Comparison of ENCODE assay signal across 23 mouse cellular contexts in genomic region chr5:81598041-81598440, GRCm38 (mm10).
A peak's percentile ranks its signal among the peaks of the same experiment; 100 is the strongest.
DNase-seq lines count a peak whose midpoint lies in the region; ATAC-seq and TF ChIP-seq lines count a peak whose summit lies in the region.
"Had no signal": no experiment of that assay in that cellular context is flagged by ENCODE, and none has a peak within 500 bp of the region (broad histone marks: within the 10 kb centered on the region; RNA-seq: fewer than 3 reads in every experiment).

No protein-coding gene starts in this region.

- WGBS in hindbrain, embryonic 11.5 days, result 66% methylated on average over 6 of the region's 6 CpGs
- WGBS in hindbrain, embryonic 12.5 days, result 54% methylated on average over 6 of the region's 6 CpGs
- 20% methylated on average over 6 of the region's 6 CpGs for WGBS in limb, embryonic 14.5 days
- 63% methylated on average over 6 of the region's 6 CpGs for WGBS in limb, embryonic 10.5 days

- no peak overlapping the region for H3K4me2 ChIP-seq in hindbrain, embryonic 11.5 days (replicated peaks; ENCODE audit: low read depth, low read length)
- H3K4me2 ChIP-seq in hindbrain, embryonic 12.5 days (replicated peaks), result no peak overlapping the region
- H3K4me2 ChIP-seq in limb, embryonic 14.5 days (replicated peaks; ENCODE audit: low read depth, low read length, severe bottlenecking), result no peak overlapping the region
- H3K4me2 ChIP-seq: embryonic facial prominence, embryonic 13.5 days; forebrain, embryonic 13.5 days; heart, embryonic 11.5 days had no signal

- H3K4me1 ChIP-seq in hindbrain, embryonic 11.5 days (replicated peaks; ENCODE audit: control insufficient read depth, insufficient read depth, low read length), result no peaks in the 10 kb centered on the region
- H3K4me1 ChIP-seq in hindbrain, embryonic 12.5 days, result 0 out of 2 replicates have a peak, but pooled peaks cover 2% of the 10 kb centered on the region
- peaks cover 6% of the 10 kb centered on the region for H3K4me1 ChIP-seq in limb, embryonic 14.5 days (ENCODE audit: control insufficient read depth, insufficient read depth, low read length)
- H3K4me1 ChIP-seq in limb, embryonic 10.5 days, result peaks cover 12% of the 10 kb centered on the region
- H3K4me1 ChIP-seq: forebrain, embryonic 10.5 days; forebrain, embryonic 13.5 days had no signal

- TF ChIP-seq POLR2A in limb, embryonic 14.5 days (IDR thresholded peaks at IDR 0.05; ENCODE audit: borderline replicate concordance, extremely low read depth, insufficient read depth, insufficient read length), result no peak

- H3K9ac ChIP-seq in hindbrain, embryonic 11.5 days (ENCODE audit: low read depth, low read length), result no peak overlapping the region
- H3K9ac ChIP-seq in hindbrain, embryonic 12.5 days, result no peak overlapping the region
- no peak overlapping the region for H3K9ac ChIP-seq in limb, embryonic 14.5 days (ENCODE audit: low read depth, low read length, severe bottlenecking)
- H3K9ac ChIP-seq: embryonic facial prominence, embryonic 13.5 days; forebrain, embryonic 13.5 days had no signal

- DNase-seq in hindbrain, embryonic 11.5 days (ENCODE audit: low spot score), result peak; percentile 13
- DNase-seq in limb, embryonic 14.5 days (ENCODE audit: low spot score), result peak; percentile 17
- no peak for DNase-seq in limb, embryonic 10.5 days (ENCODE audit: low spot score)
- DNase-seq in 3T3-L1 (ENCODE audit: low read depth, low spot score), result peak; percentile 78
- DNase-seq in NIH3T3 (ENCODE audit: low read depth), result peak; percentile 76
- DNase-seq: adrenal gland, adult 2 months; adrenal gland, postnatal 14 days; cerebellum, adult 11 months; cerebellum, adult 2 months; cerebellum, adult 9-11 months; cerebellum, postnatal 36 days; gastrocnemius, postnatal 10 days; heart, adult 11 months; kidney, adult 2 months had no signal

- H3K36me3 ChIP-seq in hindbrain, embryonic 11.5 days (ENCODE audit: control insufficient read depth, insufficient read depth, low read length), result no peaks in the 10 kb centered on the region
- no peaks in the 10 kb centered on the region for H3K36me3 ChIP-seq in hindbrain, embryonic 12.5 days
- H3K36me3 ChIP-seq in limb, embryonic 14.5 days (ENCODE audit: control insufficient read depth, insufficient read depth, low read length), result no peaks in the 10 kb centered on the region
- no peaks in the 10 kb centered on the region for H3K36me3 ChIP-seq in limb, embryonic 10.5 days
- H3K36me3 ChIP-seq: embryonic facial prominence, embryonic 13.5 days; forebrain, embryonic 10.5 days had no signal

- no peak overlapping the region for H3K27ac ChIP-seq in hindbrain, embryonic 11.5 days (ENCODE audit: low read depth, low read length)
- no peak overlapping the region for H3K27ac ChIP-seq in hindbrain, embryonic 12.5 days
- H3K27ac ChIP-seq in limb, embryonic 14.5 days (replicated peaks; ENCODE audit: low read depth, low read length), result no peak overlapping the region
- no peak overlapping the region for H3K27ac ChIP-seq in limb, embryonic 10.5 days
- H3K27ac ChIP-seq: embryonic facial prominence, embryonic 13.5 days; forebrain, embryonic 10.5 days; forebrain, embryonic 13.5 days had no signal

- H3K4me3 ChIP-seq in hindbrain, embryonic 11.5 days (ENCODE audit: low read depth, low read length), result no peak overlapping the region
- no peak overlapping the region for H3K4me3 ChIP-seq in hindbrain, embryonic 12.5 days
- no peak overlapping the region for H3K4me3 ChIP-seq in limb, embryonic 14.5 days (replicated peaks; ENCODE audit: low read length)
- no peak overlapping the region for H3K4me3 ChIP-seq in limb, embryonic 10.5 days
- H3K4me3 ChIP-seq: embryonic facial prominence, embryonic 13.5 days; forebrain, embryonic 10.5 days; forebrain, embryonic 13.5 days had no signal

- H3K9me3 ChIP-seq in hindbrain, embryonic 11.5 days (ENCODE audit: control insufficient read depth, low read length), result no peaks in the 10 kb centered on the region
- no peaks in the 10 kb centered on the region for H3K9me3 ChIP-seq in hindbrain, embryonic 12.5 days (replicated peaks)
- H3K9me3 ChIP-seq in limb, embryonic 14.5 days (ENCODE audit: control insufficient read depth, low read length), result no peaks in the 10 kb centered on the region
- no peaks in the 10 kb centered on the region for H3K9me3 ChIP-seq in limb, embryonic 10.5 days (replicated peaks)
- H3K9me3 ChIP-seq: embryonic facial prominence, embryonic 13.5 days; forebrain, embryonic 10.5 days; forebrain, embryonic 13.5 days had no signal

- no peak for ATAC-seq in hindbrain, embryonic 11.5 days (ENCODE audit: low FRiP score)
- ATAC-seq in hindbrain, embryonic 12.5 days (ENCODE audit: low FRiP score), result no peak
- no peak for ATAC-seq in limb, embryonic 14.5 days (ENCODE audit: low FRiP score, low read depth)
- ATAC-seq in activated CD4-positive, CD25-positive, alpha-beta regulatory T cell, adult 4 months, result no peak
- ATAC-seq: forebrain, embryonic 13.5 days; forebrain, embryonic 16.5 days; intestine, postnatal 0 days; Patski had no signal

- H3K27me3 ChIP-seq in hindbrain, embryonic 11.5 days (ENCODE audit: control insufficient read depth, insufficient read depth, low read length), result no peaks in the 10 kb centered on the region
- no peaks in the 10 kb centered on the region for H3K27me3 ChIP-seq in hindbrain, embryonic 12.5 days
- no peaks in the 10 kb centered on the region for H3K27me3 ChIP-seq in limb, embryonic 14.5 days (ENCODE audit: control insufficient read depth, insufficient read depth, low read length)
- H3K27me3 ChIP-seq in limb, embryonic 10.5 days (ENCODE audit: low read depth, poor library complexity, severe bottlenecking), result no peaks in the 10 kb centered on the region
- H3K27me3 ChIP-seq: embryonic facial prominence, embryonic 13.5 days; forebrain, embryonic 13.5 days had no signal
